Mouse (Mus musculus): Measurements from ENCODE around the gene Frmd4a.

Gene Frmd4a

DNA sequence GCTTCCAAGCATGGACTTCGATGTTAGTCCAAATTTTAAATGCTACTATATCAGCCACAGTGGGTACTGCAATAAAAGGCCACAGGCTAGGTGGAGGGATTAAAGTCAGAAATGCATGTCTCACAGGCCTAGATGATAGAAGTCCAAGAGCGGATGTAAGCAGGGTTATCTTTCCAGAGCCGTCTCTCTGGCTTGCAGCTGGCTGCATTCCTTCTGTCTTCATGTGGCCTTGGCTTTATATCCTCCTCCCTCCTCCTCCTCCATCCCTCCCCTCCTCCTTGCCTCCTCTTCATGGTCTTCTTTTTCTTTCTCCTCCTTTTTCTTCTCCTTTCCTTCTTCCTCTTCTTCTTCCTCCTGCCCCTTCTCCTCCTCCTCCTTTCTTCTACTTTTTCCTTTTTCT is 427.2 kb downstream of the Frmd4a start:
- peaks cover 2% of the 10 kb centered on the region for H3K9me3 ChIP-seq (ENCODE audit: low read length)
- no peaks in the 10 kb centered on the region for H3K36me3 ChIP-seq (ENCODE audit: insufficient read depth, low read length)
- no peak overlapping the region for H3K4me3 ChIP-seq (replicated peaks; ENCODE audit: low read length)
- peaks cover 3% of the 10 kb centered on the region; the same call in 1 of the 2 replicates for H3K4me1 ChIP-seq (replicated peaks; ENCODE audit: low read depth, low read length)
- no peak for TF ChIP-seq POU5F1 (IDR thresholded peaks at IDR 0.05; ENCODE audit: borderline replicate concordance, low read length)
- TF ChIP-seq NANOG (IDR thresholded peaks at IDR 0.05; ENCODE audit: borderline replicate concordance, low read length): no peak
- no peak for TF ChIP-seq CTCF (conservative IDR thresholded peaks at IDR 0.05; ENCODE audit: low read length)
- peaks cover 2% of the 10 kb centered on the region; the same call in 1 of the 2 replicates for H3K27me3 ChIP-seq (ENCODE audit: insufficient read depth, low read length)

DNA sequence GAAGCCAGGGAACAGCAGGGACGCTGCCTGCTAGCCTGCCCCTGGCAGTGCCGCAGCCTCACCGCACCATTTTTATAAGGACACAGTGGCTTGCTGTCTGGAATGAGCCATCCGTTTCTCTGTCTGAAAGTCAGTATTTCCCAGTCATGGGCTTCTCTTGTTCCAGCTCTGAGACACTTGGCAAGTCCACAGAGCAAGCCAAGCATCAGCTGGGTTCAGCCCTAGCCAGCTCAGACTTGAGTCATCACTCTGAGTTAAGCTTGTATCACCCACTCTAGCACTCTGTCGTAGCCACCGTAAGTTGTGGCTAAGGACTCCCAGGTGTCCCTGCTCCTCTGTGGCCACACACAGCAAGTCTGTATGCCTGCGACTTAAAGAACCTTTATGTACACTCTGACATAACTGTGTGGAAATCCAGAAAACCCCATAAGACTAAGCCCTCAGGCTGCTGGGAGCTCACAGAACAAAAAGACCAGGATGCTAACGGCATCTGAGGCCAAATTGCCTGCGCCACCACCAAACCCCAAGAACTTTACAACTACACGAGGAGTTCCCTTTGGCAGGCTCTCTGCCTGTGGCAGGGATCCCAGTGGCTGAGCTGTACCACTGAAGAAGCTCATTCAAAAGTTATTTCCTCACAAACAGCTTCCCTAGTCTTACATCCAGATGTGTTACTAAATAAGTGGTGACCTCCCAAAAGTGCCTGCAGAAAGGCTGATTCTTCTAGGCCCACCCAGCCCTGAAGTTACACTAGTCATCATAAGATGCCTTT is 428.3 kb downstream of the Frmd4a start:
- H3K4me1 ChIP-seq (replicated peaks; ENCODE audit: low read depth, low read length): peaks cover 3% of the 10 kb centered on the region; the same call in 1 of the 2 replicates
- H3K9me3 ChIP-seq (ENCODE audit: low read length): peaks cover 9% of the 10 kb centered on the region
- H3K4me3 ChIP-seq (replicated peaks; ENCODE audit: low read length): no peak overlapping the region
- no peaks in the 10 kb centered on the region for H3K36me3 ChIP-seq (ENCODE audit: insufficient read depth, low read length)
- no peaks in the 10 kb centered on the region for H3K27me3 ChIP-seq (ENCODE audit: insufficient read depth, low read length)
- TF ChIP-seq POU5F1 (IDR thresholded peaks at IDR 0.05; ENCODE audit: borderline replicate concordance, low read length) (no peak), CTCF (conservative IDR thresholded peaks at IDR 0.05; ENCODE audit: low read length) (no peak), NANOG (IDR thresholded peaks at IDR 0.05; ENCODE audit: borderline replicate concordance, low read length) (no peak)

DNA sequence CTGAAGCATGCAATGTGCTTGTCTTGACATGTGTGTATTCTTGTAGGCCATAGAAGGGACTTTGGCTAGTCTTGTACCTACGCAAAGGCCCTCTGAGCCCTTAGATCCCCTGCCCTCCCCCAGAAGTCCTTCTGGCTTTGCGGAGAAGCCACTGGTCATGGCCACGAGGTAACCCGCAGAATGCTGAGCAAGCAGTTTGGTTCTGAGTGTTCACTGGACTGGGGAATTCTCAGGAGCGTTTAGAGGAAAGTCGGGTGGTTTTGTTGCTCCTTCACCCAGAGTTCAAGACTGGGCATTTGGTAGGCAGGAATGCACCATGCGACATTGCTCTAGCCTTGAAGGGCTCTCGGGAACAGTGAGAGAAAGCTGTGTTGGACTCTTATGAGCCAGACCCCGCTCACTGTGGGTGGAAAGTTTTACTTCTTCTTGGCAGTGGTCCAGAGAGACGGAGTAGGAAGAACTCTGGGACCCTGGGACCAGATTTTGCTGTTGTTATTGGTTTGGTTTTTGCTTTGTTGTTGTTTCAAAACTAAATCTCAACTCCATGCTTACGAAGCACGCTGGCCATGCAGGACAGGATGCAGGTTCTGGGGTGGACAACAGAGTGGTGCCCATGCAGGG is 432.5 kb downstream of the Frmd4a start:
- Histone ChIP-seq H3K4me3 (replicated peaks; ENCODE audit: low read length) (no peak overlapping the region), H3K4me1 (replicated peaks; ENCODE audit: low read depth, low read length) (peaks cover 8% of the 10 kb centered on the region; the same call in 1 of the 2 replicates), H3K36me3 (ENCODE audit: insufficient read depth, low read length) (no peaks in the 10 kb centered on the region), H3K27me3 (ENCODE audit: insufficient read depth, low read length) (no peaks in the 10 kb centered on the region), H3K9me3 (ENCODE audit: low read length) (peaks cover 16% of the 10 kb centered on the region)
- TF ChIP-seq CTCF (conservative IDR thresholded peaks at IDR 0.05; ENCODE audit: low read length) (no peak), NANOG (IDR thresholded peaks at IDR 0.05; ENCODE audit: borderline replicate concordance, low read length) (no peak), POU5F1 (IDR thresholded peaks at IDR 0.05; ENCODE audit: borderline replicate concordance, low read length) (no peak)

DNA sequence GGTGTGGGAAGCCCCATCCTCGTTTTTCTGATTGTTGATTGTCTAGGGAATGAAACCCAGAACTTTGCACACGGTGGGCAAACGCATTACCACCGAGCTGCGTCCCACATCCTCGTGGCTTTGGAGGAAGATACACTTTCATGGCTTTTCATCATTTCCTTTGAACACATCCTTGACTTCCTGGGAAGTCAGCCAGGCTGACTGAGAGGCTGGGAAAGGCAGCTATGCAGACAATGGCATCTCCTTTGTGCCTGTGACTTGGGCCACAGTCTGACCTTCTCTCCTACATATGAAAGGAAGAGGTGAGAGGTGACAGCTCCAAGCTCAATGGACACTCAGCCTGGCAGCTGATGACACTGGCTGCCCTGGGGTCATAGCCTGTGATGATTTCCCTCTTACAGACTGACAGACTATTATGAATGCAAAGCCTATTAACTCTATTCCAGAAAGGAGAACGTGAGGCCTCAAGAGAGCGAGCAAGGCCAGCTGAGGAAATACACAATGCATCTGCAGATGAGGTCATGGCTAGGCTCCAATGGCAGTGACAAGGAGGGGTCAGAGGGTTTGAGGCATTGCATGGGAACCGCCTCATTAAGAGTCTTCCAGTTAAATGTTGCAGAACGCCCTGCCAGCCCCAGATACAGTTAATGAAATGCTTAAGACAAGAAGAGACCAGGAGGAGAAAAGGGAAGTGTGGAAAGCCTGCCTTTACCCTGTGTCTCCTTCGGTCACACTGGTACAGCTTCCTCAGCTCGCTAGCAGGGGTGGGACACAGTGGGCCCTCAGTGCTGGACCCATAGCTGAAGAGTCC is 435.3 kb downstream of the Frmd4a start:
- no peaks in the 10 kb centered on the region for H3K27me3 ChIP-seq (ENCODE audit: insufficient read depth, low read length)
- no peaks in the 10 kb centered on the region for H3K36me3 ChIP-seq (ENCODE audit: insufficient read depth, low read length)
- H3K4me1 ChIP-seq (replicated peaks; ENCODE audit: low read depth, low read length): peaks cover 8% of the 10 kb centered on the region; the same call in 1 of the 2 replicates
- no peak for TF ChIP-seq POU5F1 (IDR thresholded peaks at IDR 0.05; ENCODE audit: borderline replicate concordance, low read length)
- TF ChIP-seq CTCF (conservative IDR thresholded peaks at IDR 0.05; ENCODE audit: low read length): no peak
- TF ChIP-seq NANOG (IDR thresholded peaks at IDR 0.05; ENCODE audit: borderline replicate concordance, low read length): no peak
- no peak overlapping the region for H3K4me3 ChIP-seq (replicated peaks; ENCODE audit: low read length)
- H3K9me3 ChIP-seq (ENCODE audit: low read length): peaks cover 29% of the 10 kb centered on the region

DNA sequence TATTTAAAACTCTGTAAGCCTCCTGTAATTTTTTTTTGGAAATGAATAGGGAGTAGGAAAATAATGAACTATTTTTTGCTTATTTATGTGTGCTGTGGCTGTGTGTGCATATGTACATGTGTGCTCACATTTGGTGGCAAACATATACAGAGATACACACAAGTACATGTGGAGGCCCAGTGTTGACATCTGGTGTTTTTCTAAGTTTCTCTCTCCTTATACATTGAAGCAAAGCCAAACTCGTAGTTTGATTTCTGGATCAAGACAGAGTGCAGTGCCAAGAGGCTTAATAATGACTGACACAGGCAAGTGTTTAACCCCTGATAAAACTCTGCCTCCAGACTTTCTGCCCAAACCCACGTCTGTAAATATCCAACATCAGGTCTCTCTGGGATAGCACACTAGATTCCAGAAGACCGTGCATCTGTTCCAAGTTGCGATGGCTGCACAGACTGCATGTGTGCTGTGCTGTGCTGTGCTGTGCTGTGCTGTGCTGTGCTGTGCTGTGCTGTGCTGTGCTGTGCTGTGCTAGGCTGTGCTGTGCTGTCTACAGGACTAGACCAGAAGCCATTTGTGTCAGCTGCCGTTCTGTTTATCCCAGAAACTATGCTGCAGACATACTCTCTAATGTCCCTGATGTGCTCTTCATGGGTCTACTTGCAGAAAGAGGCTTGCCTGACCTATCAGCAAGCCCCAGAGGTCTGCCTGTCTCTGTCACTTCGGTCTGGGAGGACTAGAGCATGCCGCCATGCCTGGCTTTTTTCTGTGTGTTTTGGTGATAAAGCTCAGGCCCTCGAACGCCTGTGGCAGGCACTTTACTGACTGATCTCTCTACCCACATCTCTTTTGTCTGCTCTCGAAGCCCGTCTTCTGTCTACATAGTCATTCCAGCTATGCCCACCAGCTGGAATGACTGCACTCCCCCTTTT is 437.8 kb downstream of the Frmd4a start:
- no peaks in the 10 kb centered on the region for H3K36me3 ChIP-seq (ENCODE audit: insufficient read depth, low read length)
- TF ChIP-seq POU5F1 (IDR thresholded peaks at IDR 0.05; ENCODE audit: borderline replicate concordance, low read length) (no peak), CTCF (conservative IDR thresholded peaks at IDR 0.05; ENCODE audit: low read length) (no peak), NANOG (IDR thresholded peaks at IDR 0.05; ENCODE audit: borderline replicate concordance, low read length) (no peak)
- no peaks in the 10 kb centered on the region for H3K27me3 ChIP-seq (ENCODE audit: insufficient read depth, low read length)
- no peak overlapping the region for H3K4me3 ChIP-seq (replicated peaks; ENCODE audit: low read length)
- peaks cover 20% of the 10 kb centered on the region for H3K9me3 ChIP-seq (ENCODE audit: low read length)
- peaks cover 14% of the 10 kb centered on the region for H3K4me1 ChIP-seq (replicated peaks; ENCODE audit: low read depth, low read length)

DNA sequence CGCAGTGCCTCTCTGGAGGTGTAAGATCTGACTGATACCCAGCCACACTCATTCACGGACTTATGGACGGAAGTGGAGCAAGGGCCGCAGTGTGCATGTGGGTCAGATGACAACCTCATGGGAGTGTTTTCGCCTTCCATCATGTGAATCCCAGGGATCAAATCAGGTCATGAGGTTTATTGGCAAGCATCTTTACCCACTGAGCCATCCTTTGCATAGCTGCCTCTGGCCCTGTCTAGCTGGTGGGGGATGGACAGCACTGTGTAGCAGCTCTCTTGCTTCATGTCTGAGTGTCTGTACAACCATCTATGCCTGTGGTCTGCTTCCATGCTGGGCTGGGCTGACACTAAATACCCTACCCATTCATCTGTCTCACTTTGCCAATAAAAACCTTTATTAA is 443.4 kb downstream of the Frmd4a start:
- Histone ChIP-seq H3K4me3 (replicated peaks; ENCODE audit: low read length) (no peak overlapping the region), H3K36me3 (ENCODE audit: insufficient read depth, low read length) (no peaks in the 10 kb centered on the region), H3K27me3 (ENCODE audit: insufficient read depth, low read length) (peaks cover 4% of the 10 kb centered on the region; the same call in 1 of the 2 replicates), H3K4me1 (replicated peaks; ENCODE audit: low read depth, low read length) (peaks cover 34% of the 10 kb centered on the region), H3K9me3 (ENCODE audit: low read length) (peaks cover 3% of the 10 kb centered on the region; the same call in 1 of the 2 replicates)
- TF ChIP-seq CTCF (conservative IDR thresholded peaks at IDR 0.05; ENCODE audit: low read length) (no peak), POU5F1 (IDR thresholded peaks at IDR 0.05; ENCODE audit: borderline replicate concordance, low read length) (no peak), NANOG (IDR thresholded peaks at IDR 0.05; ENCODE audit: borderline replicate concordance, low read length) (no peak)

DNA sequence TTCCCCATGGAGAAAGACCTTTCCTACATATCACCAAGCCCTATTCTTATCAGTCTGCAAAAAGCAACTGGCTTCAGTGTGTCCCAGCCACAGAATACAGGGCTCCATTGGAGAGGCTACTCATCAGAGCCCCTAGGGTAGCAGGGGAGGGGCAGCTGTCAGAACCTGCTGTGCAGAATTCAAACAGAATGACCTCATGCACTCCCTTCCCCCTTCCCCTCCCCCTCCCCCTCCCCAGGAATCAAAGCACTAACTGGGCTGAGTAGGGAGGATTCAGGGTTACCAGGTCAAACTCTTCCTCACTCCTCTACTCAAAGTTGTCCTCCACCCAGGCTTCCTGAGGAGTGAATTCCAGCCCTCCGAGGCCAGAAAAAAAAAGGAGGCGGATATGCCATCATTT is 444.0 kb downstream of the Frmd4a start:
- Histone ChIP-seq H3K9me3 (ENCODE audit: low read length) (no peaks in the 10 kb centered on the region), H3K4me1 (replicated peaks; ENCODE audit: low read depth, low read length) (peaks cover 34% of the 10 kb centered on the region), H3K27me3 (ENCODE audit: insufficient read depth, low read length) (peaks cover 4% of the 10 kb centered on the region; the same call in 1 of the 2 replicates), H3K36me3 (ENCODE audit: insufficient read depth, low read length) (no peaks in the 10 kb centered on the region), H3K4me3 (replicated peaks; ENCODE audit: low read length) (no peak overlapping the region)
- TF ChIP-seq CTCF (conservative IDR thresholded peaks at IDR 0.05; ENCODE audit: low read length) (no peak), POU5F1 (IDR thresholded peaks at IDR 0.05; ENCODE audit: borderline replicate concordance, low read length) (no peak), NANOG (IDR thresholded peaks at IDR 0.05; ENCODE audit: borderline replicate concordance, low read length) (no peak)
